Mouse (Mus musculus): Measurements from ENCODE around the gene Ctnnd1. TPM values are rescaled to one million over a fixed set of nuclear protein-coding genes. Genes with fewer than 3 reads are reported as not detected.

Ctnnd1 gene
- polyA plus RNA-seq, 1 experiment from 2014 or later = 71.2 TPM

DNA sequence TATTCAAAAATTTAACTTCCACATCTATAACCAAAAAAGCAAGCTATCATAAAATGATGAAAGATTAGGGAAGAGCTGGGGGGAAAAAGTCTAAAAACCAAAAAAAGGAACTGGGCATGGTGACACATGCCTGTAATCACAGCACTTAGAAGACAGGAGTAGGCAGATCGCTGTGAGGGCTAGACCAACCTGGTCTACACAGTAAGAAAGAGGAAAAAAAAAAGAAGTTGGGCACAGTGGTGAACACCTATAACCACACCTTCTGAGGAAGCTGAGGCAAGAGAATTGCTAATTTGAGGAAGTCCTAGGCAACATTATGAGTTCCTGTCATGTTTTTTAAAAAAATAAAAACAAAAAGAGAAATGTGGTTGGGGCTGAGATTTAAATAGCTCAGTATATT, 5.3 kb upstream of the Ctnnd1 start:
- H3K36me3 ChIP-seq (ENCODE audit: control insufficient read depth, insufficient read depth, low read length) = no peaks in the 10 kb centered on the region
- ATAC-seq (replicated peaks; ENCODE audit: insufficient number of reproducible peaks, low FRiP score, low TSS enrichment) = no peak
- 63% methylated on average over 1 of the region's 1 CpGs for WGBS (ENCODE audit: insufficient replicate concordance)
- no peak overlapping the region for H3K4me2 ChIP-seq
- H3K27ac ChIP-seq (ENCODE audit: low read depth, low read length) = no peak overlapping the region
- H3K4me3 ChIP-seq (ENCODE audit: low read depth, low read length) = no peak overlapping the region
- no peaks in the 10 kb centered on the region for H3K9me3 ChIP-seq (replicated peaks; ENCODE audit: control insufficient read depth, low read length)
- H3K4me1 ChIP-seq (ENCODE audit: control insufficient read depth, insufficient read depth, low read length) = no peaks in the 10 kb centered on the region
- no peak overlapping the region for H3K9ac ChIP-seq (ENCODE audit: low read depth, low read length)
- H3K27me3 ChIP-seq (ENCODE audit: control insufficient read depth, insufficient read depth, low read length) = no peaks in the 10 kb centered on the region

DNA sequence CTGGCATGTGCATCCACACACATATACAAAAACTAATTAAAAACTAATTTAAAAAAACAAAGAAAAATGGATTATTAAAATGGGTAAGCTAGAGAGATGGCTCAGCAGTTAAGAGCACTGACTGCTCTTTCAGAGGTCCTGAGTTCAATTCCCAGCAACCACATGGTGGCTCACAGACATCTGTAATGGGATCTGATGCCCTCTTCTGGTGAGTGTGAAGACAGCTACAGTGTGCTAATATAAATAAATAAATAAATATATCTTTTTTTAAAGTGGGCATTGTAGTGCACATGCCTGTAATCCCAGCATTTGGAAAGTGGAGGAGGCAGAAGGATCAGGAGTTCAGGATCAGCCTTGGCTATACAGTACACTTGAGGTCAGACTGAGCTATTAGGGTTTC, 2.8 kb upstream of the Ctnnd1 start:
- Histone ChIP-seq H3K36me3 (ENCODE audit: control insufficient read depth, insufficient read depth, low read length) (no peaks in the 10 kb centered on the region), H3K27me3 (ENCODE audit: control insufficient read depth, insufficient read depth, low read length) (no peaks in the 10 kb centered on the region), H3K9me3 (replicated peaks; ENCODE audit: control insufficient read depth, low read length) (no peaks in the 10 kb centered on the region), H3K27ac (ENCODE audit: low read depth, low read length) (no peak overlapping the region), H3K9ac (ENCODE audit: low read depth, low read length) (no peak overlapping the region), H3K4me1 (ENCODE audit: control insufficient read depth, insufficient read depth, low read length) (no peaks in the 10 kb centered on the region), H3K4me3 (ENCODE audit: low read depth, low read length) (no peak overlapping the region), H3K4me2 (no peak overlapping the region)
- no peak for ATAC-seq (replicated peaks; ENCODE audit: insufficient number of reproducible peaks, low FRiP score, low TSS enrichment)

DNA sequence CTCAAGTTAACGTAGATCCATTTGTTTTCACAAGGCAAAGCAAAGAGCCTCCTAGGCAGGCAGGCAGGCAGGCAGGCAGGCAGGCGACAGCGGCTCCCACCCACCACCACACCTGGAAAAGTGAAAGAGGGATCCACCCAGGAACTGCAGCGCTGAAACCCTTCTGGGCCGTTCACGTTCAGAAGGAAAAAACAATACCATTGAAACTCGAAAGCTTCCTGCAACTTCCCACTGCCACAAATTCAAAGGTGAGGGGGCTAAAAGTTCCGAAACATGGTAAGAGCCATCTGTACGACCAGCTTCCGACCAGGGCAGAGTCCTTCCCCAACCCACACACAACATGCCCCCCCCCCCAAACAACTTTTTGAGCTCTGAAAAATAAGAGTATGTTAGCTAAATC, 891 bp downstream of the Ctnnd1 start:
- no peaks in the 10 kb centered on the region for H3K27me3 ChIP-seq (ENCODE audit: control insufficient read depth, insufficient read depth, low read length)
- H3K27ac ChIP-seq (ENCODE audit: low read depth, low read length) = peak overlapping the region; percentile 98
- peaks cover 15% of the 10 kb centered on the region for H3K4me1 ChIP-seq (ENCODE audit: control insufficient read depth, insufficient read depth, low read length)
- under 1% methylated on average over 10 of the region's 10 CpGs for WGBS (ENCODE audit: insufficient replicate concordance)
- peak overlapping the region; percentile 94 for H3K9ac ChIP-seq (ENCODE audit: low read depth, low read length)
- ATAC-seq (replicated peaks; ENCODE audit: insufficient number of reproducible peaks, low FRiP score, low TSS enrichment) = no peak
- H3K9me3 ChIP-seq (replicated peaks; ENCODE audit: control insufficient read depth, low read length) = no peaks in the 10 kb centered on the region
- H3K36me3 ChIP-seq (ENCODE audit: control insufficient read depth, insufficient read depth, low read length) = no peaks in the 10 kb centered on the region
- H3K4me2 ChIP-seq = peak overlapping the region; percentile 63
- peak overlapping the region; percentile 76 for H3K4me3 ChIP-seq (ENCODE audit: low read depth, low read length)

DNA sequence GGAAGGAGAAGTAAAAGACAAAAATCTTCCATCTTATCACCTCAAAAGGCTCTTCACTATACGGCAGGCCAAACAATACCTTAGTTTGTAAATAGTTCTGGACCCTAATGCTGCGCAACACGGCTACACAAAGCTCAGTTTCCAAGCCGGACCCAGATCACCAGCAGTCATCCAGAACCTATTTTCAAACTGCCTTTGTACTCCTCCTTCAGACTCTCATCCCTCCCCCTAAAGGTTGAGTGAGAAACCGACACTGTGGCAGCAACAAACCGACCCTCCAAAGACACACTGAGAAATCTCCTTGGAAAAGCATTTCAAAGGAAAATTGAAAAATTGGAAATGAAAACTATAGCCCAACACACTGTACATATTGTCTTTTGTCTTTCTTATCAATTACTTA, 2.2 kb downstream of the Ctnnd1 start:
- Histone ChIP-seq H3K4me3 (ENCODE audit: low read depth, low read length) (peak overlapping the region; percentile 76), H3K27ac (ENCODE audit: low read depth, low read length) (0 out of 2 replicates have a peak overlapping the region, but pooled peaks have one; percentile 22), H3K9me3 (replicated peaks; ENCODE audit: control insufficient read depth, low read length) (no peaks in the 10 kb centered on the region), H3K9ac (ENCODE audit: low read depth, low read length) (peak overlapping the region; percentile 61), H3K27me3 (ENCODE audit: control insufficient read depth, insufficient read depth, low read length) (no peaks in the 10 kb centered on the region), H3K4me2 (peak overlapping the region; percentile 63), H3K4me1 (ENCODE audit: control insufficient read depth, insufficient read depth, low read length) (peaks cover 21% of the 10 kb centered on the region), H3K36me3 (ENCODE audit: control insufficient read depth, insufficient read depth, low read length) (no peaks in the 10 kb centered on the region)
- ATAC-seq (replicated peaks; ENCODE audit: insufficient number of reproducible peaks, low FRiP score, low TSS enrichment) = no peak
- 27% methylated on average over 6 of the region's 6 CpGs for WGBS (ENCODE audit: insufficient replicate concordance)

DNA sequence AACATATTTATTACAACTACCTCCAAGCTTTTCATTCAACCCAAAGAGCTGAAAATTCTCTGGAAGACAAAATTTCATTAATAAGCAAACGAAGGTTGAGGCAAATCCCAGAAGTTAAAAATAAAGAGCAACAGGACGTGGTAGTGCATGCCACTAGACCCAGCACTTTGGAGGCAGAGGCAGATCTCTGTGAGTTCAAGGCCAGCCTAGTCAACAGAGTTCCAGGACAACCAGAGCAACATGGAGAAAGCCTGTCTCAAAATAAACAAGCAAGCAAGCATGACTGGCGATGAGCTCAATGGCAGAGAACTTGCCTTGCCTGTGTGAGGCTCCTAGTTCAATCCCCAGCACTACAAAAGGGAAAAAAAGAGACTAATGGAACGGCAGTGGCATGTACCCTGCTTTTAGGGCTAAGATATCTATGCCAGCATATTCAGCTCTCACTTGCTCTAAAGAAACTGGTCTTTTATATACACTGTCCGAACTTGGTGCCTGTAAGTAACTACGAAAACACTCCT, 3.5 kb downstream of the Ctnnd1 start:
- WGBS (ENCODE audit: insufficient replicate concordance) = 84% methylated on average over 6 of the region's 6 CpGs
- no peak overlapping the region for H3K9ac ChIP-seq (ENCODE audit: low read depth, low read length)
- H3K4me1 ChIP-seq (ENCODE audit: control insufficient read depth, insufficient read depth, low read length) = peaks cover 30% of the 10 kb centered on the region
- H3K4me3 ChIP-seq (ENCODE audit: low read depth, low read length) = 0 out of 2 replicates have a peak overlapping the region, but pooled peaks have one; percentile 5
- H3K27ac ChIP-seq (ENCODE audit: low read depth, low read length) = no peak overlapping the region
- H3K27me3 ChIP-seq (ENCODE audit: control insufficient read depth, insufficient read depth, low read length) = no peaks in the 10 kb centered on the region
- H3K9me3 ChIP-seq (replicated peaks; ENCODE audit: control insufficient read depth, low read length) = no peaks in the 10 kb centered on the region
- no peaks in the 10 kb centered on the region for H3K36me3 ChIP-seq (ENCODE audit: control insufficient read depth, insufficient read depth, low read length)
- no peak for ATAC-seq (replicated peaks; ENCODE audit: insufficient number of reproducible peaks, low FRiP score, low TSS enrichment)
- peak overlapping the region; percentile 63 for H3K4me2 ChIP-seq

DNA sequence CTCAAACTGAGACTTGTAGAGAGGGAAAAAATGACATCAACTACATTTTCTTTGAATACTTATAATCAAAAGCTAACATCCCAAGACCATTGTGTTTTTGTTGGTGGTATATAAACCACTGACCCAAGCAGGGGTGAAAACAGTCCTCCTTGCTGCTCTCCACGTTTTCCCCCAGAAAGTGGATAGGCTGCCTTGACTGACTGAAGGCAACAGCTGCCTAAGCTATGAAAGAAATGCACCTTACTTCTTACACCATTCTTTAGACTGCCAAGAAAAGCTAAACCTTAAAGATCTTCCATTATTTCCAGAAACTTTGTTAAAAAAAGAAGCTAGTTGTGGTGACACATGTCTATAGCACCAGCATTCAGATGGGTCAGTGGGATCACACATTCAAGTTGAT, 4.4 kb downstream of the Ctnnd1 start:
- Histone ChIP-seq H3K27ac (ENCODE audit: low read depth, low read length) (0 out of 2 replicates have a peak overlapping the region, but pooled peaks have one; percentile 22), H3K4me3 (ENCODE audit: low read depth, low read length) (no peak overlapping the region), H3K4me1 (ENCODE audit: control insufficient read depth, insufficient read depth, low read length) (peaks cover 35% of the 10 kb centered on the region), H3K27me3 (ENCODE audit: control insufficient read depth, insufficient read depth, low read length) (no peaks in the 10 kb centered on the region), H3K4me2 (peak overlapping the region; percentile 27), H3K9ac (ENCODE audit: low read depth, low read length) (no peak overlapping the region), H3K36me3 (ENCODE audit: control insufficient read depth, insufficient read depth, low read length) (no peaks in the 10 kb centered on the region), H3K9me3 (replicated peaks; ENCODE audit: control insufficient read depth, low read length) (no peaks in the 10 kb centered on the region)
- 71% methylated on average over 1 of the region's 1 CpGs for WGBS (ENCODE audit: insufficient replicate concordance)
- no peak for ATAC-seq (replicated peaks; ENCODE audit: insufficient number of reproducible peaks, low FRiP score, low TSS enrichment)

DNA sequence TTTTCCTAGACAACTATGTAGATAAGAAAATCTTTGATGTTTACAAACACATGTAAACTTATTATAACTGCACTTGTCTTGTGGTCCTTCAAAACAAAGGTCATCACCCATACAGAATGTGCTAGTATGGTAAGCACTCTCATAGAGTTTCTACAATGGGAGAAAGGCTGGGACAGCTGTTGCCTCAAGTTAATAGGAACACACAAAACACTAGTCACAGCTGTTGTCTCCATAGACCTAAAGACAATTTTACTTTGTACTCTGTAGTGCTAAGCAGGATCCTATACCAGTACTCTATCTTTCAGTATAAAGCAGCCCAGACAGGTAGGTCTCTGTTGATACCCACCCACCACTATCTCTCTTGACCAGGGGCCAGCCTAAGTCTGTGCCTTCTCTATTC, 9.7 kb downstream of the Ctnnd1 start:
- Histone ChIP-seq H3K4me1 (ENCODE audit: control insufficient read depth, insufficient read depth, low read length) (peaks cover 66% of the 10 kb centered on the region), H3K4me3 (ENCODE audit: low read depth, low read length) (no peak overlapping the region), H3K27ac (ENCODE audit: low read depth, low read length) (no peak overlapping the region), H3K9me3 (replicated peaks; ENCODE audit: control insufficient read depth, low read length) (no peaks in the 10 kb centered on the region), H3K4me2 (no peak overlapping the region), H3K36me3 (ENCODE audit: control insufficient read depth, insufficient read depth, low read length) (no peaks in the 10 kb centered on the region), H3K27me3 (ENCODE audit: control insufficient read depth, insufficient read depth, low read length) (no peaks in the 10 kb centered on the region), H3K9ac (ENCODE audit: low read depth, low read length) (no peak overlapping the region)
- ATAC-seq (replicated peaks; ENCODE audit: insufficient number of reproducible peaks, low FRiP score, low TSS enrichment) = no peak

DNA sequence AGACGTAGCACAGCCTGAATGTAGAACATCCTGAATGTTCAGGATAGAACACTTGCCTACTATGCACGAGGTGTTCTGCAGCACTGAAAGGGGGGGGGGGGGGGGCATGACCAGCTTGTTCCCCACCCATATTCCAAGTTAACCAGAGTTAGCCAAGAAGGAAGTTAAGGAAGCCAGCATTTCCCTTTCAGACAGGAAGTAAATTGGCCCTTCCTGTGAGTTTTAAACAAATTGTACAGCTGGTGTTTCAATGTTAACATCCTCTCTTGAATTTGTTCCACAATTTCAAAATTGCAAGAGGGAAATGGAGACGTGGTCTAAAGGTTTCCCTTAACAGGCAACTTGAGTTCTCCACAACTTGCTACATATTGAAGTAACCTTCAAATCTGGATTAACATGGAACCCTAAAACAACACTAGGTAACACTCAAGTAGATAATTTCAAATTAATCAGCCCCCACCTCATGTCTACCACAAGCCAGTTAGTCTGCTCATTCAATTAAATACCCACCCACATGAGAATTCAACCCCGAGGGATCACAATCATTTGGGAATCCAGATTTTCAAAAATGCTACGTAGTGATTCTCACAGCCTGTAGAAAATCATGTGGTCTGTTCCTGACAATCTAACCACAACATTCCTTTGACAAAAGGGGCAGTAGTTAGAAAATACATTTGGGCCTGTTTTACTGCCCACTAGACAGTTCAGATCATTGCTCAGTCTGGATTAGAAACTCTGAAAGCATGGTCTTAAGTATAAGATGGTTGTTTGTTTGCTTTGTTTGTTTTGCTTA, 11.9 kb downstream of the Ctnnd1 start:
- Histone ChIP-seq H3K27me3 (ENCODE audit: control insufficient read depth, insufficient read depth, low read length) (no peaks in the 10 kb centered on the region), H3K36me3 (ENCODE audit: control insufficient read depth, insufficient read depth, low read length) (no peaks in the 10 kb centered on the region), H3K4me1 (ENCODE audit: control insufficient read depth, insufficient read depth, low read length) (peaks cover 80% of the 10 kb centered on the region), H3K9ac (ENCODE audit: low read depth, low read length) (peak overlapping the region; percentile 31; the same call in 1 of the 2 replicates), H3K9me3 (replicated peaks; ENCODE audit: control insufficient read depth, low read length) (no peaks in the 10 kb centered on the region), H3K4me2 (peak overlapping the region; percentile 56), H3K27ac (ENCODE audit: low read depth, low read length) (peak overlapping the region; percentile 98), H3K4me3 (ENCODE audit: low read depth, low read length) (no peak overlapping the region)
- 44% methylated on average over 5 of the region's 5 CpGs for WGBS (ENCODE audit: insufficient replicate concordance)
- ATAC-seq (replicated peaks; ENCODE audit: insufficient number of reproducible peaks, low FRiP score, low TSS enrichment) = no peak
